In genomic region chr9:113177181-113177917, GRCm38 (mm10) we compare ENCODE assay signal across 9 mouse cellular contexts.
DNase-seq lines count a peak whose midpoint lies in the region; ATAC-seq lines count a peak whose summit lies in the region.
"Had no signal": no experiment of that assay in that cellular context is flagged by ENCODE, and none has a peak within 500 bp of the region (broad histone marks: within the 10 kb centered on the region; RNA-seq: fewer than 3 reads in every experiment).

No protein-coding gene starts in this region.

- H3K9ac ChIP-seq in midbrain, embryonic 15.5 days, result no peak overlapping the region
- no peak overlapping the region for H3K9ac ChIP-seq in midbrain, embryonic 16.5 days (ENCODE audit: low read depth, low read length)
- H3K9ac ChIP-seq in heart, embryonic 12.5 days, result no peak overlapping the region

- 60% methylated on average over 15 of the region's 15 CpGs for WGBS in midbrain, embryonic 15.5 days
- WGBS in midbrain, embryonic 16.5 days, result 67% methylated on average over 15 of the region's 15 CpGs
- 48% methylated on average over 15 of the region's 15 CpGs for WGBS in heart, embryonic 12.5 days

- peak; percentile 80 to 89 for DNase-seq in frontal cortex, postnatal 36 days (ENCODE audit: low spot score in 2 of 2)
- peak; percentile 80 for DNase-seq in left cerebral cortex, postnatal 4 days
- no peak for DNase-seq in heart, postnatal 25 days (ENCODE audit: low spot score)
- no peak for DNase-seq in lung, postnatal 10 days
- DNase-seq in kidney, adult 9 months, result no peak

- no peaks in the 10 kb centered on the region for H3K36me3 ChIP-seq in midbrain, embryonic 15.5 days (replicated peaks)
- H3K36me3 ChIP-seq in midbrain, embryonic 16.5 days (ENCODE audit: control insufficient read depth, insufficient read depth, low read length), result no peaks in the 10 kb centered on the region
- no peaks in the 10 kb centered on the region for H3K36me3 ChIP-seq in heart, embryonic 12.5 days

- H3K27ac ChIP-seq in midbrain, embryonic 15.5 days, result 0 out of 2 replicates have a peak overlapping the region, but pooled peaks have one; percentile 8
- no peak overlapping the region for H3K27ac ChIP-seq in midbrain, embryonic 16.5 days (ENCODE audit: low read length)
- no peak overlapping the region for H3K27ac ChIP-seq in heart, embryonic 12.5 days (ENCODE audit: poor library complexity, severe bottlenecking)

- no peak overlapping the region for H3K4me2 ChIP-seq in midbrain, embryonic 15.5 days
- H3K4me2 ChIP-seq in midbrain, embryonic 16.5 days (ENCODE audit: low read length), result no peak overlapping the region
- H3K4me2 ChIP-seq in heart, embryonic 12.5 days, result no peak overlapping the region

- no peaks in the 10 kb centered on the region for H3K4me1 ChIP-seq in midbrain, embryonic 15.5 days
- H3K4me1 ChIP-seq in midbrain, embryonic 16.5 days (ENCODE audit: control insufficient read depth, insufficient read depth, low read length), result no peaks in the 10 kb centered on the region
- H3K4me1 ChIP-seq in heart, embryonic 12.5 days (replicated peaks), result no peaks in the 10 kb centered on the region

- ATAC-seq in midbrain, embryonic 15.5 days (replicated peaks), result 0 out of 2 replicates have a peak, but pooled peaks have one; percentile 6
- ATAC-seq in midbrain, embryonic 16.5 days, result no peak
- no peak for ATAC-seq in heart, embryonic 12.5 days (ENCODE audit: insufficient number of reproducible peaks, low FRiP score)
- ATAC-seq: intestine, embryonic 16.5 days had no signal

- no peak overlapping the region for H3K4me3 ChIP-seq in midbrain, embryonic 15.5 days
- H3K4me3 ChIP-seq in midbrain, embryonic 16.5 days (ENCODE audit: low read depth, low read length), result no peak overlapping the region
- H3K4me3 ChIP-seq in heart, embryonic 12.5 days, result no peak overlapping the region

- no peaks in the 10 kb centered on the region for H3K27me3 ChIP-seq in midbrain, embryonic 15.5 days (replicated peaks)
- H3K27me3 ChIP-seq in midbrain, embryonic 16.5 days (ENCODE audit: control insufficient read depth, insufficient read depth, low read depth, low read length), result no peaks in the 10 kb centered on the region
- no peaks in the 10 kb centered on the region for H3K27me3 ChIP-seq in heart, embryonic 12.5 days (replicated peaks)

- H3K9me3 ChIP-seq in midbrain, embryonic 15.5 days, result no peaks in the 10 kb centered on the region
- no peaks in the 10 kb centered on the region for H3K9me3 ChIP-seq in midbrain, embryonic 16.5 days (replicated peaks; ENCODE audit: control insufficient read depth, low read length, poor library complexity, severe bottlenecking)
- H3K9me3 ChIP-seq in heart, embryonic 12.5 days (replicated peaks), result no peaks in the 10 kb centered on the region

- intact Hi-C loops in left cerebral cortex, postnatal 4 days (cut with DNase I), result loop anchor here (10.0 kb wide), 1 partner anchor 167 kb away; no protein-coding TSS in a partner anchor
- intact Hi-C loops in heart, postnatal 25 days (cut with DNase I), result no loop called here

Comparison
In these comparisons a context has a peak if more than half of its experiments do, and no peak if none do; other contexts are left out.
1. DNase-seq: peak in frontal cortex, postnatal 36 days (2 of 2) and left cerebral cortex, postnatal 4 days (single experiment); none in heart, postnatal 25 days (single experiment), lung, postnatal 10 days (single experiment) and kidney, adult 9 months (single experiment).